Mouse (Mus musculus) small intestine, adult 2 months (tissue): ENCODE data around the gene Znrf3.

Experiments used
- CTCF ChIP-seq: fragments of 200-500 bp; IDR thresholded peaks from 2 replicates; pipeline ENCODE4 v1.5.1; 2012; ENCODE audit warnings: low read depth, mild to moderate bottlenecking, control low read depth, inconsistent platforms, low read length, moderate library complexity, mixed read lengths; ENCODE audit not compliant: insufficient replicate concordance, insufficient read length; ENCODE audit errors: extremely low read depth
- POLR2A ChIP-seq: fragments of 200-500 bp; IDR thresholded peaks from 2 replicates; pipeline ENCODE4 v1.6.1; 2012; ENCODE audit warnings: low read depth, mild to moderate bottlenecking, control low read depth, inconsistent platforms, low read length, moderate library complexity

GRCm38 (mm10) chr11:5290691-5291090, 154.0 kb downstream of the Znrf3 start:
- TF ChIP-seq POLR2A (no peak), CTCF (no peak)
